Mouse (Mus musculus) lung, postnatal 0 days (tissue): ENCODE measurements at regions not wholly inside any gene's neighbourhood (a gene's known extent, or its start where the extent isn't known, plus 50 kb on each side); places are given as distances from the start of the nearest gene placed in this dataset.
"Not testable (repeated sequence)": the region's sequence is repeated elsewhere in the genome, so short reads cannot be mapped to it uniquely, and the experiment has no call there.

ENCODE experiments used
- ATAC-seq: fragments of 200-750 bp; cut with Nextera tagmentation; 2 replicates; pipeline ENCODE4 v1.8.0; 2017; ENCODE audit warnings: moderate library complexity
- DNase-seq: peaks from one replicate; pipeline ENCODE4 v3.0.0-alpha.2; 2016; ENCODE audit warnings: low spot score
- H3K27ac ChIP-seq: fragments of 300-500 bp; sonication (generic); 2 replicates; pipeline ENCODE4 v1.5.1; 2014; ENCODE audit warnings: antibody characterized with exemption, mild to moderate bottlenecking, low read length, mixed read lengths
- H3K27me3 ChIP-seq: fragments of 300-500 bp; sonication (generic); replicated peaks from 2 replicates; pipeline ENCODE4 v1.6.1; 2014; ENCODE audit warnings: low read length, mixed read lengths; ENCODE audit not compliant: insufficient read depth
- H3K36me3 ChIP-seq: fragments of 300-500 bp; sonication (generic); 2 replicates; pipeline ENCODE4 v1.6.1; 2014; ENCODE audit warnings: low read length, mixed read lengths; ENCODE audit not compliant: insufficient read depth
- H3K4me1 ChIP-seq: fragments of 300-500 bp; sonication (generic); 2 replicates; pipeline ENCODE4 v1.6.1; 2014; ENCODE audit warnings: antibody characterized with exemption, low read depth, low read length, mixed read lengths; ENCODE audit not compliant: insufficient read depth
- H3K4me2 ChIP-seq: fragments of 300-500 bp; sonication (generic); replicated peaks from 2 replicates; pipeline ENCODE4 v1.6.1; 2014; ENCODE audit warnings: low read depth, mild to moderate bottlenecking, low read length, moderate library complexity, mixed read lengths
- H3K4me3 ChIP-seq: fragments of 300-500 bp; sonication (generic); 2 replicates; pipeline ENCODE4 v1.5.1; 2014; ENCODE audit warnings: low read depth, low read length
- H3K9ac ChIP-seq: fragments of 300-500 bp; sonication (generic); replicated peaks from 2 replicates; pipeline ENCODE4 v1.6.1; 2014; ENCODE audit warnings: low read depth, mild to moderate bottlenecking
- H3K9me3 ChIP-seq: fragments of 300-500 bp; sonication (generic); 2 replicates; pipeline ENCODE4 v1.6.1; 2016; ENCODE audit warnings: low read length, mixed read lengths
- CTCF ChIP-seq: IDR thresholded peaks from 2 replicates; pipeline ENCODE4 v1.5.1; 2016; ENCODE audit warnings: antibody characterized with exemption, mild to moderate bottlenecking
- EP300 ChIP-seq: IDR thresholded peaks from 2 replicates; pipeline ENCODE4 v1.6.1; 2016; ENCODE audit warnings: antibody characterized with exemption, mild to moderate bottlenecking, control low read depth
- WGBS: fragments of 180-500 bp; shearing (Covaris S2); extraction: QIAGEN DNeasy Blood & Tissue Kit; methylation state at CpG from one replicate; pipeline ENCODE4 v1.1.7; 2014; 5-methylcytosine and 5-hydroxymethylcytosine counted together

- no peak for ATAC-seq
- WGBS: 50% methylated on average over 1 of the region's 1 CpGs
- H3K4me1 ChIP-seq: no peaks in the 10 kb centered on the region
- no peak overlapping the region for H3K4me2 ChIP-seq
- no peaks in the 10 kb centered on the region for H3K27me3 ChIP-seq
- no peak for TF ChIP-seq CTCF
- no peak for TF ChIP-seq EP300
- no peak overlapping the region for H3K4me3 ChIP-seq
- no peak for DNase-seq
- no peaks in the 10 kb centered on the region for H3K9me3 ChIP-seq
- no peak overlapping the region for H3K9ac ChIP-seq
- no peak overlapping the region for H3K27ac ChIP-seq
- no peaks in the 10 kb centered on the region for H3K36me3 ChIP-seq
Observed at GRCm38 (mm10) chr13:74969244-74969643, 120.4 kb upstream of the Pcsk1 start.

GRCm38 (mm10) chr13:74955876-74956275, 133.8 kb upstream of the Pcsk1 start:
- no peak overlapping the region for H3K4me2 ChIP-seq
- no peaks in the 10 kb centered on the region for H3K4me1 ChIP-seq
- no peak for ATAC-seq
- H3K27me3 ChIP-seq: no peaks in the 10 kb centered on the region
- H3K9ac ChIP-seq: no peak overlapping the region
- H3K9me3 ChIP-seq: no peaks in the 10 kb centered on the region
- H3K27ac ChIP-seq: no peak overlapping the region
- no peak overlapping the region for H3K4me3 ChIP-seq
- no peak for DNase-seq
- TF ChIP-seq EP300 (no peak), CTCF (no peak)
- WGBS: 84% methylated on average over 1 of the region's 1 CpGs
- no peaks in the 10 kb centered on the region for H3K36me3 ChIP-seq

- not testable (repeated sequence) for H3K4me2 ChIP-seq, DNase-seq, ATAC-seq, H3K27ac ChIP-seq, H3K4me1 ChIP-seq, H3K4me3 ChIP-seq, H3K9ac ChIP-seq, H3K27me3 ChIP-seq, H3K36me3 ChIP-seq, H3K9me3 ChIP-seq
- 22% methylated on average over 2 of the region's 2 CpGs for WGBS
Observed at GRCm38 (mm10) chr13:74913655-74914054, 105.0 kb upstream of the Cast start.

- TF ChIP-seq EP300 (no peak), CTCF (no peak)
- Histone ChIP-seq H3K36me3 (no peaks in the 10 kb centered on the region), H3K4me2 (no peak overlapping the region), H3K4me3 (no peak overlapping the region), H3K27me3 (no peaks in the 10 kb centered on the region), H3K9me3 (no peaks in the 10 kb centered on the region), H3K9ac (no peak overlapping the region), H3K4me1 (no peaks in the 10 kb centered on the region), H3K27ac (no peak overlapping the region)
- ATAC-seq (no peak), DNase-seq (no peak)
- 69% methylated on average over 1 of the region's 1 CpGs for WGBS
Observed at GRCm38 (mm10) chr13:74903213-74904055, 94.8 kb upstream of the Cast start.

GRCm38 (mm10) chr13:74889859-74890469, 81.4 kb upstream of the Cast start:
- H3K4me2 ChIP-seq: no peak overlapping the region
- H3K27me3 ChIP-seq: no peaks in the 10 kb centered on the region
- no peaks in the 10 kb centered on the region for H3K4me1 ChIP-seq
- TF ChIP-seq CTCF (no peak), EP300 (no peak)
- no peak overlapping the region for H3K9ac ChIP-seq
- H3K27ac ChIP-seq: no peak overlapping the region
- H3K4me3 ChIP-seq: no peak overlapping the region
- ATAC-seq (no peak), DNase-seq (no peak)
- H3K36me3 ChIP-seq: no peaks in the 10 kb centered on the region
- H3K9me3 ChIP-seq: no peaks in the 10 kb centered on the region
- 79% methylated on average over 8 of the region's 8 CpGs for WGBS

GRCm38 (mm10) chr13:74867720-74868119, 59.1 kb upstream of the Cast start:
- Histone ChIP-seq H3K4me1 (no peaks in the 10 kb centered on the region), H3K9me3 (no peaks in the 10 kb centered on the region), H3K27ac (no peak overlapping the region), H3K9ac (no peak overlapping the region), H3K36me3 (no peaks in the 10 kb centered on the region), H3K27me3 (no peaks in the 10 kb centered on the region), H3K4me2 (no peak overlapping the region), H3K4me3 (no peak overlapping the region)
- WGBS: 77% methylated on average over 1 of the region's 1 CpGs
- DNase-seq: no peak
- ATAC-seq: no peak
- no peak for TF ChIP-seq EP300
- TF ChIP-seq CTCF: no peak
